Mouse (Mus musculus) yolk sac, embryonic 10.5 days (tissue): ENCODE measurements at regions not wholly inside any gene's neighbourhood (a gene's known extent, or its start where the extent isn't known, plus 50 kb on each side); places are given as distances from the start of the nearest gene placed in this dataset.
A peak's percentile ranks its signal among the peaks of the same experiment; 100 is the strongest.

ENCODE experiments used
- DNase-seq: peaks from one replicate; pipeline ENCODE4 v3.0.0-alpha.2; 2017; ENCODE audit warnings: low spot score

GRCm38 (mm10) chr5:24237201-24237600, 72.4 kb downstream of the Nupl2 start:
- DNase-seq = no peak

GRCm38 (mm10) chr5:24239006-24239405, 74.2 kb downstream of the Nupl2 start:
- no peak for DNase-seq

- no peak for DNase-seq
These were observed 79.4 kb downstream of the Nupl2 start for GRCm38 (mm10) chr5:24244211-24244610.

- DNase-seq = no peak
These were observed 90.7 kb downstream of the Nupl2 start for GRCm38 (mm10) chr5:24255421-24255820.

- peak; percentile 52 for DNase-seq
These were observed 90.3 kb downstream of the Kcnh2 start for GRCm38 (mm10) chr5:24261098-24261497.

- peak; percentile 7 for DNase-seq
These were observed 89.3 kb downstream of the Kcnh2 start for GRCm38 (mm10) chr5:24262146-24262545.

GRCm38 (mm10) chr5:24264151-24264550, 87.3 kb downstream of the Kcnh2 start:
- no peak for DNase-seq

GRCm38 (mm10) chr5:24265431-24265830, 86.0 kb downstream of the Kcnh2 start:
- no peak for DNase-seq

GRCm38 (mm10) chr5:24266344-24267295, 84.8 kb downstream of the Kcnh2 start:
- peak; percentile 74 for DNase-seq
